Mouse (Mus musculus) mouse trophoblast stem cell (cell line): Measurements from ENCODE around the gene 9030612E09Rik.

ENCODE experiments used
- in situ Hi-C, 2 experiments: fragments of 300-500 bp; cut with MseI, MboI; formaldehyde crosslinking; loops; 2 replicates in 1 of 2; 3 replicates in 1 of 2; pipeline ENCODE4 v1.15.1; 2025

The 9030612E09Rik gene

DNA sequence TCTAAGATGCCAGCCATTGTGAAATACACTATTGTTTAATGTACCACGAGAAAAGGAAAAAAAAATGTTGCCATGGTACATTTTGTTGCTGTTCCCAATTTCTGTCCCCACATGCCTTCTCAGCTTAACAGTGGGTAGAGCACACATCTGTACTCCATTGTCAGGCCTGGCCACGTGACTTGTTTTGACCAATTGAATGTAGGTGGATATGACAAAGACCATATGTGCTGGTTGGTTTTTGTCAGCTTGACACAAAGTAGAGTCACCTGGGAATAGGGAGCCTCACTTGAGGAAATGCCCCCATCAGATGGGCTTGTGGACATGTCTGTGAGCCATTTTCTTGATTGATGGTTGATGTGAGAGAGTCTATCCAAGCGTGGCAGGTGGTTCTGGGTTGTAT is 29.4 kb downstream of the 9030612E09Rik start:
- in situ Hi-C loops: no loop called here

DNA sequence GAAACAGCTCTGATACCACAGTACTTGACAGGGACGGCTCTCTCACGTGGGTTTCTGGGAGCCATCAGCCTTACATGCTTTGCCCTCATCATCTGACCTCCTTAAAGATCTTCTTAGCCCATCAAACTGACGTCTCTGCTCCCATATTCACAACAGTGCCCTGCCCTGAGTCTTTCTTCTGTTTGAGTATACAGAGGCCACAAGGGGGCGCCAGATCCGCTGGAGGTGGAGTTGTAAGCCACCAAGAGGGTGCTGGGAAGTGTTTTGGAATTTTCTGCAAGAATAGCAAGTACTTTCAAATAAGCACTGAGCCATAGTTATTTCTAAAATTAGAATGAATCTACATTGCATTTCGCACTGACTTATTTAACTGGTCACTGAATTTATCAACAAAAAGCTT is 37.4 kb downstream of the 9030612E09Rik start:
- in situ Hi-C loops: loop anchor here in 1 of 2 experiments (10.0 kb wide), 1 partner anchor 163 kb away; no protein-coding TSS in a partner anchor

DNA sequence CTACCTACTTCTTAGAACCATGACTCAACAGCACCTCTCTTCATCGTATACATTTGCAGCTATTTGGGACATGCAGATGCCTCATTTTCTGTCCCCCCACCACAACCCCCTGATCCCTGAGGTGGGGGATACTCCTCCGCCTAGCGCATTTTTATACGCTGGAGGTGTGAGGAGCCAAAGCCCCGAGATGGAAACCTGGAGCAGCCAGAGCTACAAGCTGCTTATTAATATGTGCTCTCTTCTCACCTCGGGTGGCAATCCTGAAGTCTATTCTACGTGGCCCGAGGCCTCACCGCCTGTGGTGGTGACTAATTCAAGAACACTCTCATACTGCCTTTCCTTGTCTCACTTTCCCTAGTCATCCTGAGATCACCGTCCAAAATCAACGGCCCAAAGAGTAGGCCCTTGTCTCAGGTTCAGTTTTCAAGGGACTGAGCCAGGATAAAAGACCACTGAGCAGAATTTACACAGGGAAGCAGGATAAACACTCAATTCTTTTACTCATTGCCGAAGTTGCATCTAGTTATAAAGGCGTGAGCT is 42.9 kb downstream of the 9030612E09Rik start:
- in situ Hi-C loops: loop anchor here in 1 of 2 experiments (10.0 kb wide), 1 partner anchor 157 kb away; no protein-coding TSS in a partner anchor

DNA sequence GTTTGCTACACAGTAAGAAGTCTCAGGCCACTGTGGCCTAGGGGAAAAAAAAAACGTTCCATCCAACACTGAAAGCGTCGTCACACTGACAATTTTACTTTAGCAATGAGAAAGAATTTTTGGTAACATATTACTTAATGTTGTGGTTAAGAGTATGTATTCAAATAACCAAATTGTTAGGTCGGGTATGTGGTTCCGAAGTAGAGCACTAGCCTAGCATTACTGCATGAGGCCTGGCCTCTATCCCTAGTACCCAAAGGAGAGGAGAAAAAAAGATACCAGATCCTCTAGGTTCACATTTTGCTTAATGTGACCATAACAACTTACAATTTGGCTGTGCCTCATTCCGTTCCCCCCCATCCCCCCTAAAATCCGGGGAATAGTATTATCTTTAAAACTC is 46.0 kb downstream of the 9030612E09Rik start:
- in situ Hi-C loops: no loop called here

DNA sequence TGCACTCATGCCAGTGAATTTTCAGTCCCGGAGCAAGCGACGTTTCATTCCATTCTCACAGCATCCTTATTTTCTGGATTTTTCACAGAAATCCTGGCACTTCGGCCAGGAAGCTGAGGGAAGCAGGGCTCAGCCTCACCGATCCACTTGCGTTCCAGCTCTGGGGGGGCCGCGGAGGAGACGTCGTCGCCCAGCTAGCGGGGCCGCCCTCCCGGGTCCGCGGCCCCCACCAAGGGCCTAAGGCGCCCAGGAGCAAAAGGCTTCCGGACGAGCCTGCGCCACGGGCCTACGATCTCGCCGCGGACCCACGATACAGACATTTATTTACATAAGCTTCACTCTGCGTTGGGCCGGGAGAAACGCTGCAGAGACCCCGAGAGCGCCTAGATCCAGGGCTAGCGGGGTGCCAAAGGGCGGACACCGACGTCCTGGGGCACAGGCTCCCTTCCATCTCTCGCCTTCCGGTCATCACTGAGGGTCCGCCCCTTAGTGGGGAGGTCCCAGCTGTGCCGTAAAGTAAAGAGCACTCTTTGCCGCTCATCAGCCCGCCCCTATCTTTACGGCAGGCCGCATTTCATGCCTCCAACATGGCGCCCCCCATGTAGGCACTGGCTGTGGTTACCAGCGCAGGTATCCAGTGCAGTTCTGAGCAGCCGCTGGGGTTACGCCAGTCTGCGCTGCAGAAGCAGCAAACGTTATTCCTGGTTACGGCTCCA is 46.6 kb downstream of the 9030612E09Rik start, which contains the start of gene Pdss2:
Pdss2 (plus strand) TSS at position 577 of the 716 bp plus-strand sequence.
- in situ Hi-C loops: no loop called here

DNA sequence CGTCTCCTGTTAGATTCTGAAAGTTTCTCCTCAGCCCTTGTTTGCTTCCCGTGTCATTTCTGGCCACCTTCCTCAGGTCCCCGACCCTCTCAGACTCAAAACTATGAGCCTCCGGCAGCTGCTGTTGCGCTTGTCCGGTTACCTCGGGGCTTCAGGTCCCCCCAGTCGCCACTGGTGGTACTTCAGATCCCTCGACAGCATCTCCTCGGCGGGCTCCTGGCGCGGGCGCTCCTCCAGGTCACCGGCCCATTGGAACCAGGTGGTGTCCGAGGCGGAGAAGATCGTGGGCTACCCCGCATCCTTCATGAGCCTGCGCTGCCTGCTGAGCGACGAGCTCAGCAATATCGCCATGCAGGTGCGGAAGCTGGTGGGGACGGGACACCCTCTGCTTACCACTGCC is 47.2 kb downstream of the 9030612E09Rik start:
- in situ Hi-C loops: no loop called here

DNA sequence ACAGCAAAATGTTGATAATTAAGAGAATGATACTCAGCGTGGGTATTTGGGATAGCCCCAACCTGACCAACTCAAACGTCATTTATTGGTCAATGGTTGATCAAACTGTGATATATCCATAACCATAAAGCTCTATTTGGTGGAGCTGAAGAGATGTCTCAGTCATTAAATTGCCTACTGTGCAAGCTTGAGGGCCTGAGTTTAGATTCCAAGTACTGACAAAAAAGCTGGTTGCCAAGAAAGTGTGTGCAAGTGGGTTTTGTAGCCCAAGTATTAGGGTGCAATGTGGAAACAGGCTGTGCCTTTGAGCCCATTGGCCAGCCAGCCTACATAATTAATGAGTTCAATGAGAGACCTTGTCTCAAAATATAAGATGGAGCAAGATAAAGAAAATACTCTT is 48.9 kb downstream of the 9030612E09Rik start:
- in situ Hi-C loops: no loop called here
